Mouse (Mus musculus) stomach, postnatal 0 days (tissue): Measurements from ENCODE around the gene Rufy3. TPM values are rescaled to one million over a fixed set of nuclear protein-coding genes. Genes with fewer than 3 reads are reported as not detected.

Source experiments
- ATAC-seq: fragments of 200-750 bp; cut with Nextera tagmentation; 2 replicates; pipeline ENCODE4 v1.8.0; 2017; ENCODE audit not compliant: low FRiP score, low TSS enrichment
- DNase-seq: peaks from one replicate; pipeline ENCODE4 v3.0.0-alpha.2; 2016; ENCODE audit warnings: low spot score
- H3K27ac ChIP-seq: fragments of 300-500 bp; sonication (generic); replicated peaks from 2 replicates; pipeline ENCODE4 v1.5.1; 2014; ENCODE audit warnings: mild to moderate bottlenecking, control low read depth
- H3K27me3 ChIP-seq: fragments of 300-500 bp; sonication (generic); 2 replicates; pipeline ENCODE4 v1.6.1; 2014; ENCODE audit warnings: low read length; ENCODE audit not compliant: control insufficient read depth, insufficient read depth
- H3K36me3 ChIP-seq: fragments of 300-500 bp; sonication (generic); 2 replicates; pipeline ENCODE4 v1.6.1; 2014; ENCODE audit warnings: low read length, mixed read lengths; ENCODE audit not compliant: control insufficient read depth, insufficient read depth
- H3K4me1 ChIP-seq: fragments of 300-500 bp; sonication (generic); replicated peaks from 2 replicates; pipeline ENCODE4 v1.6.1; 2014; ENCODE audit warnings: antibody characterized with exemption; ENCODE audit not compliant: control insufficient read depth, insufficient read depth
- H3K4me2 ChIP-seq: fragments of 300-500 bp; sonication (generic); replicated peaks from 2 replicates; pipeline ENCODE4 v1.6.1; 2014; ENCODE audit warnings: low read depth, mild to moderate bottlenecking, control low read depth, moderate library complexity
- H3K4me3 ChIP-seq: fragments of 300-500 bp; sonication (generic); 2 replicates; pipeline ENCODE4 v1.5.1; 2014; ENCODE audit warnings: low read depth, low read length, control low read depth
- H3K9ac ChIP-seq: fragments of 300-500 bp; sonication (generic); 2 replicates; pipeline ENCODE4 v1.6.1; 2014; ENCODE audit warnings: mild to moderate bottlenecking, low read length, control low read depth, mixed read lengths
- H3K9me3 ChIP-seq: fragments of 300-500 bp; sonication (generic); 2 replicates; pipeline ENCODE4 v1.6.1; 2016; ENCODE audit warnings: low read length; ENCODE audit not compliant: control insufficient read depth
- CTCF ChIP-seq: IDR thresholded peaks from 2 replicates; pipeline ENCODE4 v1.5.1; 2016; ENCODE audit warnings: antibody characterized with exemption, low read depth, mild to moderate bottlenecking, moderate library complexity
- EP300 ChIP-seq: optimal IDR thresholded peaks from 2 replicates; pipeline ENCODE3; 2016; ENCODE audit warnings: antibody characterized with exemption
- WGBS: fragments of 180-500 bp; shearing (Covaris S2); extraction: QIAGEN DNeasy Blood & Tissue Kit; methylation state at CpG from one replicate; pipeline ENCODE4 v1.1.7; 2014; 5-methylcytosine and 5-hydroxymethylcytosine counted together
- polyA plus RNA-seq: library from polyadenylated mRNA; unstranded; fragments of >200 nt; fragmentation: Nextera tagmentation; extraction: Ambion mirVana; gene quantifications from 2 replicates; pipeline ENCODE4 v1.2.1, GENCODE M21; 2015

Gene Rufy3
- polyA plus RNA-seq, 1 experiment from 2014 or later = 9.8 TPM

- ATAC-seq = no peak
- no peaks in the 10 kb centered on the region for H3K27me3 ChIP-seq
- 88% methylated on average over 3 of the region's 3 CpGs for WGBS
Observed at GRCm38 (mm10) chr5:88602713-88603112, 37.9 kb downstream of the Rufy3 start.

GRCm38 (mm10) chr5:88604046-88604445, 39.2 kb downstream of the Rufy3 start:
- DNase-seq (no peak), ATAC-seq (no peak)
- Histone ChIP-seq H3K36me3 (no peaks in the 10 kb centered on the region), H3K27ac (no peak overlapping the region), H3K4me3 (no peak overlapping the region), H3K9ac (no peak overlapping the region), H3K4me1 (no peaks in the 10 kb centered on the region), H3K4me2 (no peak overlapping the region), H3K27me3 (no peaks in the 10 kb centered on the region), H3K9me3 (no peaks in the 10 kb centered on the region)
- 91% methylated on average over 3 of the region's 3 CpGs for WGBS
- no peak for TF ChIP-seq EP300
- no peak for TF ChIP-seq CTCF

More at GRCm38 (mm10) chr5:88602713-88603112, 37.9 kb downstream of the Rufy3 start:
- Histone ChIP-seq H3K4me2 (no peak overlapping the region), H3K27ac (no peak overlapping the region), H3K4me3 (no peak overlapping the region), H3K4me1 (no peaks in the 10 kb centered on the region), H3K36me3 (no peaks in the 10 kb centered on the region), H3K9me3 (no peaks in the 10 kb centered on the region), H3K9ac (no peak overlapping the region)
- DNase-seq = no peak
- TF ChIP-seq CTCF (no peak), EP300 (no peak)

GRCm38 (mm10) chr5:88604641-88605358, 40.0 kb downstream of the Rufy3 start:
- no peak for DNase-seq
- TF ChIP-seq EP300 (no peak), CTCF (no peak)
- no peak overlapping the region for H3K9ac ChIP-seq
- H3K27ac ChIP-seq = no peak overlapping the region
- H3K36me3 ChIP-seq = no peaks in the 10 kb centered on the region
- no peaks in the 10 kb centered on the region for H3K27me3 ChIP-seq
- H3K9me3 ChIP-seq = no peaks in the 10 kb centered on the region
- no peak for ATAC-seq
- no peak overlapping the region for H3K4me3 ChIP-seq
- H3K4me1 ChIP-seq = no peaks in the 10 kb centered on the region
- 90% methylated on average over 7 of the region's 7 CpGs for WGBS
- no peak overlapping the region for H3K4me2 ChIP-seq

- H3K9me3 ChIP-seq = no peaks in the 10 kb centered on the region
- H3K4me3 ChIP-seq = no peak overlapping the region
- 100% methylated on average over 1 of the region's 1 CpGs for WGBS
- 0 out of 2 replicates have a peak, but pooled peaks cover 2% of the 10 kb centered on the region for H3K36me3 ChIP-seq
- H3K27ac ChIP-seq = no peak overlapping the region
- ATAC-seq (no peak), DNase-seq (no peak)
- no peak overlapping the region for H3K9ac ChIP-seq
- no peaks in the 10 kb centered on the region for H3K27me3 ChIP-seq
- no peak for TF ChIP-seq CTCF
- no peak for TF ChIP-seq EP300
- no peak overlapping the region for H3K4me2 ChIP-seq
- no peaks in the 10 kb centered on the region for H3K4me1 ChIP-seq
Observed at GRCm38 (mm10) chr5:88614129-88614528, 49.3 kb downstream of the Rufy3 start.

GRCm38 (mm10) chr5:88616988-88617387, 52.1 kb downstream of the Rufy3 start:
- Histone ChIP-seq H3K9me3 (no peaks in the 10 kb centered on the region), H3K4me3 (no peak overlapping the region), H3K27ac (no peak overlapping the region), H3K4me2 (no peak overlapping the region), H3K4me1 (no peaks in the 10 kb centered on the region), H3K9ac (no peak overlapping the region), H3K36me3 (peaks cover 7% of the 10 kb centered on the region; the same call in 1 of the 2 replicates), H3K27me3 (no peaks in the 10 kb centered on the region)
- TF ChIP-seq EP300 (no peak), CTCF (no peak)
- ATAC-seq (no peak), DNase-seq (no peak)
- 74% methylated on average over 4 of the region's 4 CpGs for WGBS

- H3K4me3 ChIP-seq = no peak overlapping the region
- ATAC-seq (peak; percentile 83), DNase-seq (peak; percentile 32)
- no peak for TF ChIP-seq EP300
- no peak for TF ChIP-seq CTCF
- H3K4me1 ChIP-seq = no peaks in the 10 kb centered on the region
- 70% methylated on average over 4 of the region's 4 CpGs for WGBS
- no peak overlapping the region for H3K4me2 ChIP-seq
- H3K36me3 ChIP-seq = peaks cover 4% of the 10 kb centered on the region; the same call in 1 of the 2 replicates
- no peaks in the 10 kb centered on the region for H3K27me3 ChIP-seq
- no peak overlapping the region for H3K9ac ChIP-seq
- no peak overlapping the region for H3K27ac ChIP-seq
- H3K9me3 ChIP-seq = no peaks in the 10 kb centered on the region
Observed at GRCm38 (mm10) chr5:88627545-88627944, 62.7 kb downstream of the Rufy3 start.
